Mouse (Mus musculus) embryonic facial prominence, embryonic 12.5 days (tissue): Measurements from ENCODE around the gene Tent4b. TPM values are rescaled to one million over a fixed set of nuclear protein-coding genes. Genes with fewer than 3 reads are reported as not detected.

ENCODE experiments used
- ATAC-seq: fragments of 200-750 bp; cut with Nextera tagmentation; 2 replicates; pipeline ENCODE4 v1.8.0; 2017; ENCODE audit not compliant: insufficient number of reproducible peaks, insufficient read depth, low FRiP score, low TSS enrichment
- H3K27ac ChIP-seq: fragments of 300-500 bp; sonication (generic); 2 replicates; pipeline ENCODE4 v1.5.1; 2016; ENCODE audit warnings: mild to moderate bottlenecking
- H3K27me3 ChIP-seq: fragments of 300-500 bp; sonication (generic); 2 replicates; pipeline ENCODE4 v1.6.1; 2016; ENCODE audit warnings: mild to moderate bottlenecking, moderate library complexity
- H3K36me3 ChIP-seq: fragments of 300-500 bp; sonication (generic); 2 replicates; pipeline ENCODE4 v1.6.1; 2016; ENCODE audit warnings: mild to moderate bottlenecking
- H3K4me1 ChIP-seq: fragments of 300-500 bp; sonication (generic); 2 replicates; pipeline ENCODE4 v1.6.1; 2016
- H3K4me2 ChIP-seq: fragments of 300-500 bp; sonication (generic); replicated peaks from 2 replicates; pipeline ENCODE4 v1.6.1; 2016; ENCODE audit warnings: mild to moderate bottlenecking, moderate library complexity
- H3K4me3 ChIP-seq: fragments of 300-500 bp; sonication (generic); 2 replicates; pipeline ENCODE4 v1.5.1; 2016; ENCODE audit warnings: mild to moderate bottlenecking
- H3K9ac ChIP-seq: fragments of 300-500 bp; sonication (generic); 2 replicates; pipeline ENCODE4 v1.6.1; 2016; ENCODE audit warnings: mild to moderate bottlenecking, moderate library complexity
- H3K9me3 ChIP-seq: fragments of 300-500 bp; sonication (generic); 2 replicates; pipeline ENCODE4 v1.6.1; 2016; ENCODE audit warnings: mild to moderate bottlenecking, moderate library complexity
- WGBS: fragments of 180-500 bp; shearing (Covaris S2); methylation state at CpG from one replicate; pipeline ENCODE4 v1.1.7; 2016; 5-methylcytosine and 5-hydroxymethylcytosine counted together
- polyA plus RNA-seq: library from polyadenylated mRNA; unstranded; fragments of >200 nt; fragmentation: Nextera tagmentation; extraction: Ambion mirVana; gene quantifications from 2 replicates; pipeline ENCODE4 v1.2.1, GENCODE M21; 2016

The Tent4b gene
- polyA plus RNA-seq, result 11.9 and 12.9 TPM in 2 replicates

DNA sequence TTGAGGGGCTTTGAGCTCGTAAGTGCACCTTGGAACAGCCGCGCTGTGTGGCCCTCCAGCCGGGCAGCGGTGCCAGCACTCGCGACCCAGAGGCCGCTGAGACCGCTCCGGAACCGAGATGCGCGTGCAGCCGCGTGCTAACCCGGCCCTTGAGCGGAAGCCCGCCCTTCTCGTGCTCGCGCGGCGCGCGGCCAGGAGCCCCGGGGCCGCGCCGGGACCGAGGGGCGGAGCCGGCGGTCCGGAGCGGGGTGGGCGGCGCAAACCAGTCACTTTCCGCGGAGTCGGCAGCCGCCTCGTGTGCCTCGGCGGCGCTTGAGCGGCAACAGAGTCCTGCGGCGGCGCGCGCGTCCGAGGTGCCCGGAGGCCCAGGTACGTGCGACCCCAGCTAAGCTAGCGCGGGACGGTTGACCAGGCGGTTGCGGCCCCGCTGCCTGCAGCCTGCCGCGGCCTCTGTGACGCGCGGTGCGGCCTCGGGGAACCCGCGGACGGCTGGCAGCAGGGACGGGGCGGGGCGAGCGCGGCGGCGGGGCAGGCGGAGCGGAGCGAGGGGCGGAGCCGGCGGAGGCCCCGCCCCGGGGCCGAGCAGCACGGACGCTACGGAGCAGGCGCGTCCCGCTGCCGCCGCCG lies at the start of gene Tent4b:
Tent4b (plus strand) TSS at position 269 of the 627 bp plus-strand sequence.
- Histone ChIP-seq H3K4me1 (peaks cover 29% of the 10 kb centered on the region), H3K4me3 (peak within 1 kb of the TSS; percentile 91), H3K36me3 (no peaks in the 10 kb centered on the region), H3K4me2 (peak within 1 kb of the TSS; percentile 96), H3K9me3 (no peaks in the 10 kb centered on the region), H3K27me3 (no peaks in the 10 kb centered on the region), H3K9ac (peak within 1 kb of the TSS; percentile 89), H3K27ac (peak within 1 kb of the TSS; percentile 96)
- peak; percentile 91 for ATAC-seq
- under 1% methylated on average over 71 of the region's 97 CpGs for WGBS

DNA sequence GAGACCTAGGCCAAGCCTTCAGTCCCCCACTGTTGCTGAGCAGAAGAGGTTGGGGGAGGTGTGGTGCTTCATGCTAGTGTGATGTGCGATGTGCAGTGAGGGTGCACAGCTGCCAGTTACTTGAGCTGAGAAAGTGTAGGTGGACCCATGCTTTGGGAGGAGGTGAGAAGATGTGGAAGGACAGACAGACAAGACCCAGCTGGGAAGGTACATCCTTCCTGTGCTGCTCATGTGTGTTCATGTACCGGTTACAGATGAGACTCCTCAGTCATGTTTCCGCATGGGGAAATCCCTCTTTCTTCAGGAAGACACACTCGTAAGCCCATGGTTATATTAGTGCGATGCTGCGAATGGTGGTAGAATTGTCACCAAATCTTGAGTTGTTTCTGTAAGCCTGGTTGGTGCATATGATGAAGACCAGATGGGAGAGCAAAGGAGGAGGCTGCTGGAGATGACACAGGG lies 48.1 kb upstream of the Tent4b start:
- no peak overlapping the region for H3K9ac ChIP-seq
- H3K27ac ChIP-seq, result no peak overlapping the region
- peaks cover 72% of the 10 kb centered on the region for H3K36me3 ChIP-seq
- no peak for ATAC-seq
- no peaks in the 10 kb centered on the region for H3K4me1 ChIP-seq
- no peaks in the 10 kb centered on the region for H3K9me3 ChIP-seq
- no peak overlapping the region for H3K4me2 ChIP-seq
- no peak overlapping the region for H3K4me3 ChIP-seq
- no peaks in the 10 kb centered on the region for H3K27me3 ChIP-seq
- 92% methylated on average over 6 of the region's 6 CpGs for whole genome bisulfite sequencing

DNA sequence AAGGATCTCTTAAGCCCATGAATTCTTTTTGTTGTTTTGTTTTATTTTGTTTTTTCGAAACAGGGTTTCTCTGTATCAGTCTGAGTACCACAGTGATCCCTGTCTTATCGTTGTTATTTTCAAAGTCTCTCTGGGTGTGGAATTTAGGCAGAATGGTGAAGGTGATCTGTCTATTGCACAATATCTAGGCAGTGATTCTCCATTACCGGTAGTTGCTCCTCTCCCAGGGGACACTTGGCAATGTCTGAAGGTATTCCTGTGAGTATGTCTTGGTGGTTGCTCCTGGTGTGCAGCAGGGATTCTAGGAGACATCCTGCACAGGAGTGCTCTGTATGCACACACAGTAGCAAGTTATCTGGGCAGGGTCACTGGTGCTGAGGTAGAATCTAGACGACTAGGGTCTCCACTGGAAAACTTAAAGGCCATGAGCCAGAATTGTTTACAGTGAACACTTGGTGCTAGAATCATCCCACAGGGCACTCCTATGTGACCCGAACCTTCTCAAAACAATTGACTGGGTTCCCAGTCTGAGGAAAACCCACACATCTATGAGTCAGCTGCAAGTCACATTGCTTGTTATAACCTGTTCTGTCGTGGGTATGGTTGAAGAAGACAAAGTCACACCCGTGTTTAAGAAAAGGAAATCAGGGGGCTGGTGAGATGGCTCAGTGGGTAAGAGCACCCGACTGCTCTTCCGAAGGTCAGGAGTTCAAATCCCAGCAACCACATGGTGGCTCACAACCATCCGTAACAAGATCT lies 38.6 kb upstream of the Tent4b start:
- 90% methylated on average over 10 of the region's 10 CpGs for WGBS
- Histone ChIP-seq H3K4me2 (no peak overlapping the region), H3K27me3 (no peaks in the 10 kb centered on the region), H3K4me3 (no peak overlapping the region), H3K9ac (no peak overlapping the region), H3K27ac (no peak overlapping the region), H3K4me1 (no peaks in the 10 kb centered on the region), H3K9me3 (no peaks in the 10 kb centered on the region), H3K36me3 (peaks cover 80% of the 10 kb centered on the region)
- no peak for ATAC-seq

DNA sequence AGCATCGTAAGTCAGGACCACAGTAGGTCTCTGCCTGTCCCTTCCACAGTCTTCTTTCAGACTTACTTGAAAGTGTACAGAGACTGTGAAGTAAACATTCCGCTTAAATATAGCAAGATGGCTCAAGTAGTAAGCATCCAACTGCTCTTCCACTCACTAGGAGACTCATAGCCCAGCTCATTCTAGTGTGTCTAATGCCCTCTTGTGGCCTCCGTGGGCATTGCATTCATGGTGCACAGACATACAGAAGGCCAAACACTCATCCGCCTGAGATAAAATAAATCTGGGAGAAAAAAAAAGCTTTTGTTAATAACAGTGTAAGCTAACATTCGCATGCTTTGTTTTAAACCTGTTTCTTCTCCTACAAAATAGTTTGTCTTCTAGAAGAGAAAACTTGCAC lies 37.6 kb upstream of the Tent4b start:
- 76% methylated on average over 5 of the region's 5 CpGs for WGBS
- Histone ChIP-seq H3K27ac (no peak overlapping the region), H3K27me3 (no peaks in the 10 kb centered on the region), H3K4me3 (no peak overlapping the region), H3K9me3 (no peaks in the 10 kb centered on the region), H3K4me1 (no peaks in the 10 kb centered on the region), H3K4me2 (no peak overlapping the region), H3K9ac (no peak overlapping the region), H3K36me3 (peaks cover 80% of the 10 kb centered on the region)
- no peak for ATAC-seq

DNA sequence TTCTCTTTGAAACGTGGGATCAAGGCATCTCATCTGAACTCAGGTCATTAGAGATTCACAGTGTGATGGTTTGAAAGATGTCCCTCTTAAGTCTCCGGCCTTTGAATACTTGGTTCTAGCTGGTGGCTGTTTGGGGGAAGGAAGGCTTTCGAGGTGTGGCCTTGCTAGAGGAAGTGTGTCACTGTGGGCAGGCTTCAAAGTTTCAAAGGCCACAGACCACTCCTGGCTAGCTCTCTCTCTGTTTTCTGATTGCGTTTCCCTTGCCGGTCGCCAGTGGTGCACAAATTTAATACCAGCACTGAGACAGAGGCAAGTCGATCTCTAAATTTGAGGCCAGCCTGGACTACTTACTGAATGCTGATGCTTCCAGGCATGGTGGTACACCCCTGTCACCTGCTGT lies 23.7 kb upstream of the Tent4b start:
- Histone ChIP-seq H3K4me2 (no peak overlapping the region), H3K27me3 (no peaks in the 10 kb centered on the region), H3K9me3 (no peaks in the 10 kb centered on the region), H3K9ac (no peak overlapping the region), H3K36me3 (peaks cover 15% of the 10 kb centered on the region), H3K27ac (no peak overlapping the region), H3K4me3 (no peak overlapping the region), H3K4me1 (no peaks in the 10 kb centered on the region)
- 87% methylated on average over 7 of the region's 7 CpGs for WGBS
- ATAC-seq, result no peak

DNA sequence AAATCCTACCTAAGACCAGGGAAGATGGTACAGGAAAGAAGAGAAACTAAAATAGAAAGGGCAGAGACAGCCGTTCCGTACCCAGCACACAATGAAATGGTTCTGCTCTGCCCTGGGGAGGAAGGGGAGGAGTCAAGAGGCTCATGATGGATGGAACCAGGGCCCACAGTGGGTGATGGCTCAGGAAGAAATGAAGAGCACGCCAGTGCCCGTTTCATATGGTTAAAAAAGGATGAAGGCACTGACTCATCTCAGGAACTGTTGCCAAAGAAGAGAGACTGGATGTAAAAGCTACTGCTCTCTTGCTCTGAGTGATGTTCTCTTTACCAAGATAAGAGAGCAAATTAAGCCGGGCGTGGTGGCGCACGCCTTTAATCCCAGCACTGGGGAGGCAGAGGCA lies 21.7 kb upstream of the Tent4b start:
- no peak for ATAC-seq
- Histone ChIP-seq H3K4me3 (no peak overlapping the region), H3K27me3 (no peaks in the 10 kb centered on the region), H3K36me3 (peaks cover 4% of the 10 kb centered on the region; the same call in 1 of the 2 replicates), H3K27ac (no peak overlapping the region), H3K9ac (no peak overlapping the region), H3K4me2 (no peak overlapping the region), H3K9me3 (no peaks in the 10 kb centered on the region), H3K4me1 (no peaks in the 10 kb centered on the region)
- WGBS, result 90% methylated on average over 8 of the region's 8 CpGs

DNA sequence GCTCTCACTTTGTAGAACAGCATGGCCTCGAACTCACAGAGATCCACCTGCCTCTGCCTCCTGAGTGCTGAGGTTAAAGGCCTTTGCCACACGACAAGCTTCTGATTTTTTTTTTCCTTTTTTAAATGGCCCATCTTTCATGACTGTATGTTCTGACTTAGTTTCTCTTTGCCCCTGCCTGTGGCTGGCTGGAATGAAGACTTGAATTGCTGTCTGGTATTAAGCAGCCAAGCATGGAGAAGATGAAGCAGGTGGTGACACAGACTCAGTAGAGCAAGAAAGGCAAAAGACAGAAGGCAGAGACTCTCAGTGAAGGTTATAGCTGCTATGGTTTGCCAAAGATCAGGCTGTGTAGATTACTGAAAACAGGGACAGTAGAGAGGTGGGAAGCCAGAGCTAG lies 15.9 kb upstream of the Tent4b start:
- no peaks in the 10 kb centered on the region for H3K27me3 ChIP-seq
- H3K4me1 ChIP-seq, result no peaks in the 10 kb centered on the region
- no peak for ATAC-seq
- no peak overlapping the region for H3K4me3 ChIP-seq
- H3K9ac ChIP-seq, result no peak overlapping the region
- no peak overlapping the region for H3K4me2 ChIP-seq
- H3K36me3 ChIP-seq, result no peaks in the 10 kb centered on the region
- no peaks in the 10 kb centered on the region for H3K9me3 ChIP-seq
- WGBS, result 86% methylated on average over 2 of the region's 2 CpGs
- H3K27ac ChIP-seq, result no peak overlapping the region

DNA sequence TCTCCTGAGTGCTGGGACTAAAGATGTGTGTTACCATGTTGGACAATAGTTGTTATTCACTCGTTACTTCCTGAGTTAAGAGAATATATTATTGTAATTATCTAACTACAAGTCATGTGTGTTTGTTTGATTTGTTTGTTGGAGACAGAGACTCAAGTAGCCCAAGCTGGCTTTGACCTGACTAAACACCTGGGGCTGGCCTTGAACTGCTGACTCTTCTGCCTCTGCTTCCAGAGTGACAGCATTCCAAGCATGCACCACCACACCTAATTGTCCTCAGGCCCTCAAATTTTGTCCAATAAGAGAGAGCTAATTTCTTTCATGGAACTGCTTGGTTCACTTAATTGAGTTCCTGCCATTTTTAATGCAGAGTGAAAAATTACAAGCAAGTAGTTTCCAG lies 14.1 kb upstream of the Tent4b start:
- Histone ChIP-seq H3K27me3 (no peaks in the 10 kb centered on the region), H3K9me3 (no peaks in the 10 kb centered on the region), H3K4me1 (no peaks in the 10 kb centered on the region), H3K9ac (no peak overlapping the region), H3K4me2 (no peak overlapping the region), H3K27ac (no peak overlapping the region), H3K4me3 (no peak overlapping the region), H3K36me3 (no peaks in the 10 kb centered on the region)
- ATAC-seq, result no peak
- WGBS, result 88% methylated on average over 1 of the region's 1 CpGs

DNA sequence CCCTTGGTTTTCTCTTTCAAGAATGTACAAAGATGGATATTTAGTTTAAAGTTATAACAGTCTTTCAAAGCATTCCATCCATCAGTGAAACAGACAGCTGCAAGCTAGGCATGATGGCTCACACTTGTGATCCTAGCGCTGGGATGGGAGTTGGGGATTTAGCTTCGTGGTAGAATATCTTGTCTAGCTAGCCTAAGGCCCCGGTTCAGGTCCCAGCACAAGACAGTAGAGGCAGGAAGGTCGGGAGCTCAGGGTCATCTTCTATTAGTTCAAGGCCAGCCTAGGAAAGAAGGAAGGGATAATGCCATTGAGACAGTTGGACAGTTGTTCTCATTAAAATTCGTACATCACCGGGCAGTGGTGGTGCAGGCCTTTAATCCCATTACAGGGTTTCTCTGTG lies 13.3 kb upstream of the Tent4b start:
- no peaks in the 10 kb centered on the region for H3K9me3 ChIP-seq
- 84% methylated on average over 6 of the region's 6 CpGs for WGBS
- no peak overlapping the region for H3K27ac ChIP-seq
- no peaks in the 10 kb centered on the region for H3K27me3 ChIP-seq
- no peak for ATAC-seq
- H3K4me3 ChIP-seq, result no peak overlapping the region
- H3K4me1 ChIP-seq, result no peaks in the 10 kb centered on the region
- no peak overlapping the region for H3K4me2 ChIP-seq
- H3K36me3 ChIP-seq, result no peaks in the 10 kb centered on the region
- no peak overlapping the region for H3K9ac ChIP-seq

DNA sequence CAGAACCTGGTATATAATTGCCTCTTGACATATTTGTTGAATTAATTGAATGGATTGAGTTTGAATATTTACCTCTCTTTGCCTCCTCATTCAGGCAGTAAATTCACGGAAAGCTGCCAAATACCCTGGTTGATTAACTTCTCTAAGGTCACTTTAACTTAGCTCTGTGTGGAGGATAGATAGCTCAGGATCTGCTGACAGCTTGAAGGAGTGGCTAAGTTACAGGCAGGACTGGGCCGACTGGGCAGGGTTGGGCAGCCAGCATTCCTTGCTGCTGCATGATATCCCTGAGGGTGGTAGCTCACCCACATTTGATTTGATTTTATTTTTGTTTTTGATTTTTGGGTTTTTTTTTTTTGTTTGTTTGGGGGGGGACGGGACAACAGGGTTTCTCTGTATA lies 1.7 kb upstream of the Tent4b start:
- H3K9ac ChIP-seq, result no peak overlapping the region
- WGBS, result 61% methylated on average over 3 of the region's 3 CpGs
- H3K4me1 ChIP-seq, result peaks cover 21% of the 10 kb centered on the region
- H3K27me3 ChIP-seq, result no peaks in the 10 kb centered on the region
- no peak overlapping the region for H3K4me2 ChIP-seq
- no peaks in the 10 kb centered on the region for H3K9me3 ChIP-seq
- H3K36me3 ChIP-seq, result no peaks in the 10 kb centered on the region
- H3K27ac ChIP-seq, result no peak overlapping the region
- no peak overlapping the region for H3K4me3 ChIP-seq
- no peak for ATAC-seq

DNA sequence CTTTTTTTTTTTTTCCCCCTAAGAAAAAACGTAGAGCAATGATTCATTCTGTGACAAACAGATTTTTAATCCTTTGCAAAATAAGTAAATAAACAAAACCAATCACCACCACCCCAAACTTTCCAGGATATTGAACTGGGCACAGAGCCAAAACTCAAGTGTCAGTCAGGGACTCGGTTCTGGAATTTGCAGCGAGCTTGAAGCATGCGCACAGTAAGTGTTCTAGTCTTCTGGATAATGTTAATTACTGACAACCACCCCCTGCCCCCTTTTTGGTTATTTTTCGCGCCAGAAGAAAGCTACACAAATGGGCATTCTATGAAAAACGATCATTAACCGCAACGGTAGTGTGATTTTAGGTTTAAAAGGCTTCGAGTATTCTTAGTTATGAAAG lies 465 bp upstream of the Tent4b start:
- under 1% methylated on average over 10 of the region's 10 CpGs for WGBS
- Histone ChIP-seq H3K4me3 (peak overlapping the region; percentile 91), H3K4me2 (peak overlapping the region; percentile 57), H3K9ac (peak overlapping the region; percentile 89), H3K9me3 (no peaks in the 10 kb centered on the region), H3K27me3 (no peaks in the 10 kb centered on the region), H3K27ac (peak overlapping the region; percentile 96), H3K4me1 (peaks cover 24% of the 10 kb centered on the region), H3K36me3 (no peaks in the 10 kb centered on the region)
- no peak for ATAC-seq
